Mouse (Mus musculus) retina, postnatal 1 day (tissue): Measurements from ENCODE around the gene Cntrob.
A peak's percentile ranks its signal among the peaks of the same experiment; 100 is the strongest.
"Not testable (repeated sequence)": the region's sequence is repeated elsewhere in the genome, so short reads cannot be mapped to it uniquely, and the experiment has no call there.

Experiments used
- DNase-seq: peaks from one replicate; pipeline ENCODE4 v3.0.0-alpha.2; 2012

Gene Cntrob

GRCm38 (mm10) chr11:69340161-69341131 is 16.9 kb upstream of the Cntrob start, which contains the start of gene Rnf227:
Gene Rnf227, plus strand, starts transcription at chr11:69340461.
- DNase-seq, result peak; percentile 91

- no peak for DNase-seq
Observed at GRCm38 (mm10) chr11:69334796-69335195, 11.2 kb upstream of the Cntrob start.

DNA sequence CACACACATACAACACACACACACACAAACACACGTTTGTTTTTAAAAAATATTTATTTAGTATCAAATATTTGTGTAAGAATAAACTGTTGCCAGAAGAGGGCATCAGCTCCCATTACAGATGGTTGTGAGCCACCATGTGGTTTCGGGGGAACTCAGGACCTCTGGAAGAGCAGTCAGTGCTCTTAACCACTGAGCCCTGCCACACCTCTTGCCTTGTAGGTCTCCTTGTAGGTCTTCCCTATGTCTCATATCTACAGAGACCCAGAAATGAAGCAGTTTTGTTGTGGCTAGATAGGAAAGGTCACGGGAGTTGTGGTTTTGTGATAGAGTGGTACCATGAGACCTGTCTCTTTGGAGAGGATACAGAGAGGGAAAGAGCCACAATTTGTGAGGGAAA is 10.3 kb upstream of the Cntrob start:
- no peak for DNase-seq

DNA sequence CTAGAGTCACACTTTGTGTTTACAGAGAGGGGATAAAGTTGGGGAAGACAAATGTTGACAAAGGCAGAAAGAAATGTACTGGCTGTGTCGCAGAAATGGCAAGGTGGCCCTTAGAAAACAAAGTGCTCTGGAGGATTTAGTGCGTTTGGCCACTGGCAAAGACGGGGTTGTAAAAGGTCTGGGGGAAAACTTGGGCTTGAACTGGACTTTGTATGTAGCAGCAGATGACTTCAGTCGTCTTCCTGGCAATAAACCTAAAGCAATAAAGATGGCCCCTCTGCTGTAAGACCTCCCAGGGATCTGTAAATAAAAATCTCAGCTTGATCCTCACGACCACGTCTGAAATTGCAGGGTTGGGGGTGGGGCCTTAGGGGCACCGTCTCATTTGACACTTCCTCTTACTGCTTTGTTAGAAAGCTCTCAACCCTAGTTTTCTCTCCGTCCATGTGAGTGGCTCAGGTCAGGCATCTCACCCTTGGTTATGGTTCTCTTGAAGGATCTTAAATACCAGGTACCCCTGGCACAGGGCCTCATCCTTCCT is 9.2 kb upstream of the Cntrob start:
- no peak for DNase-seq

GRCm38 (mm10) chr11:69331929-69332405 is 8.4 kb upstream of the Cntrob start:
- DNase-seq, result peak; percentile 92

DNA sequence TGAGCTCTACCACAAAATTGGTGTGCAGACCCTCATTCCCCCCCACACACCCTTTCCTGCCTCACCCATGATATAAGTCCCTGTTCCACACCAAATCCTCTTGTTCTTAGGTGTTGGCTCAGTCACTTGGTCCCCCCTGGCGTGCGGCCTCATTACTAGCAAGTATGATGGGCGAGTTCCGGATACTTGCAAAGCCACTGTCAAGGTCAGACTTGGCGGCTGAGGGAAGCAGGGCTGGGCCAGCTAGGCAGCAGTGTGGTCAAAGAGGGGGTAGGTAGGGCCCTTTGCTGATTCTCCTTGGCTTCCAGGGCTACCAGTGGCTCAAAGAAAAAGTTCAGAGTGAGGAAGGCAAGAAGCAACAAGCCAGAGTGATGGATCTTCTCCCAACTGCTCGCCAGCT is 7.6 kb upstream of the Cntrob start:
- DNase-seq, result no peak

GRCm38 (mm10) chr11:69328517-69328916 is 4.9 kb upstream of the Cntrob start:
- no peak for DNase-seq

GRCm38 (mm10) chr11:69327648-69328047 is 4.1 kb upstream of the Cntrob start:
- DNase-seq, result no peak

GRCm38 (mm10) chr11:69327157-69327442 is 3.5 kb upstream of the Cntrob start:
- DNase-seq, result peak; percentile 38

DNA sequence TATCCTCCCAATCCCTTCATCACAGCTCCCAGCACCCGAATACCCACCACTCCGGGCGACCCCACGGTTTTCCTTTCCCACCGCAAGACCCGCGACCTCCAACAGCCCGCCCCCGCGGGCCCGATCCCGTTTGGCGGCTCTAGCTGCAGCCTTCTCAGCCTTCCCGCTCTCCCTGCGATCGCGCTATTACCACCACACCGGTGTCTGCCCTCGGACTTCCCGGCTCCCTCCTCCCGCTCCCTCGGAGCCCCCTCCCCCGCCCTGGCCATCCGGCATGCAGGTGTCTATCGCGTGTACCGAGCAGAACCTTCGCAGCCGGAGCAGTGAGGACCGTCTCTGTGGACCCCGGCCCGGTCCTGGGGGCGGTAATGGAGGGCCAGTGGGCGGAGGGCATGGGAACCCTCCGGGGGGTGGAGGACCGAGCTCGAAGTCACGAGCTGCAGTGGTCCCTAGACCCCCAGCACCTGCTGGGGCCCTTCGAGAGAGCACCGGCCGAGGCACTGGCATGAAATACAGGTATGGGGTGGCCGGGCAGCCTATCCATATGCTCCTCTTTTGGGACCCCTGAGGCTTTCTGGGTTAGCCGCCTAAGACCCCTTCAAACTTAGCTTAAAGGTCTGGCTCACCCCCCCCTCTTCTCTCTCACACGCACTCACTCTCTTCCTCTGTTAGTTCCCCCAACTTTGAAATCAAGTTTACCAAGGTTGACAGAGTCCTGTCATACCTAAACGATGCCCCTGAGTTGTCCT is 3.0 kb upstream of the Cntrob start:
- no peak for DNase-seq

DNA sequence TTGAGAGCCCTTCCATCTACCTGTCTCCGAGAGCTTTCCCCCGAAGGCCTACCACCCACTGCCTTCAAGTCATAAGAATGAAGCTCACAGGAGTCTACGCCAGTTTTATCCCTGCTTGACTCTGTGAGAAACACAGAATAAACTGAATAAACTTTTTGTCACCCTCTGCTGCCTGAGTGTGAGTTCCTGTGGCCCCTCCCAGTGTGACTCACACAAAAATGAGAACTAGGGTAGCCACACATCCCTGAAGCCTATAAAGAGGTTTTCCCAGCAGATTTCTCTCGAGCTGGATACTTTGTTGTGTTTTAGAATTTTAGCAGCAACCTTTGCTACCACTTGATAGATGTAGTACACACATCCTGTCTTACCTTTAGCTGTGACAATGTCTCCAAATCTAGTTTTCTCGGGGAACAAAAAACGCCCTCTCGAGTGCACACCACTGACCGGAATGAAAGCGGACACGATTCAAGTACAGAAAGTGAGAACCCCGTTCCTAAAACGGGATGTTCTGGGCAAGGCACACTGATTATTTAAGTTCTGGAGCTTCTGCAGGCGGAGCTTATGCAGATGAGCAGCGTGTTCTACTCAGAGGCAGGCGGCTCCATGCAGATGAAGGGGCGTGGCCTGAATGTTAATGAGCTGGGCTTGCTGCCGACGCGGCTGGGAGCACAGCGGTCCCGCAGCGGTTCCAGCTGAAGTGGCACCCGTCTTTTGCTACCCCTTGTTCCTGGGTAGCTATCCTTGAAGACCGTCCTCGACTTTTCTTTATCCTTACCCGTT is 2.2 kb upstream of the Cntrob start, which contains the start of gene Kcnab3:
Gene Kcnab3 (plus strand): TSS at position 631 of the 780 bp plus-strand sequence.
- peak; percentile 93 for DNase-seq

DNA sequence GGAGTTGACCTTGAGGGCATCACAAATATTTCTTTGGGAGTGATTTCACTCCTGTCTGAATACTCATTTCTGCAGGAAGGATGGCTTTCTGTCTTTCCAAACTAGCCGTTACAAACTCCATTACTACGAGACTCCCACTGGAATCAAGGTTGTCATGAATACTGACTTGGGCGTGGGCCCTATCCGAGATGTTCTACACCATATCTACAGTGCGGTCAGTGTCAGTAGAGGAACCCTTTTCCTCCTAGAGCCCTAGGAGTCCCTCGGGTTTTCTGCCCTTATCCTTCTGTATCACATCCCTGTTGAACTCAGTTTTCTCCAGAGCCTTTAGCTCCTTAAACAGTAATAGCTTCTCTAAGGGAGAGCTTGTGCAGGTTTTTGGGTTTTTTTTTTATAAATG is 1.2 kb upstream of the Cntrob start:
- no peak for DNase-seq

DNA sequence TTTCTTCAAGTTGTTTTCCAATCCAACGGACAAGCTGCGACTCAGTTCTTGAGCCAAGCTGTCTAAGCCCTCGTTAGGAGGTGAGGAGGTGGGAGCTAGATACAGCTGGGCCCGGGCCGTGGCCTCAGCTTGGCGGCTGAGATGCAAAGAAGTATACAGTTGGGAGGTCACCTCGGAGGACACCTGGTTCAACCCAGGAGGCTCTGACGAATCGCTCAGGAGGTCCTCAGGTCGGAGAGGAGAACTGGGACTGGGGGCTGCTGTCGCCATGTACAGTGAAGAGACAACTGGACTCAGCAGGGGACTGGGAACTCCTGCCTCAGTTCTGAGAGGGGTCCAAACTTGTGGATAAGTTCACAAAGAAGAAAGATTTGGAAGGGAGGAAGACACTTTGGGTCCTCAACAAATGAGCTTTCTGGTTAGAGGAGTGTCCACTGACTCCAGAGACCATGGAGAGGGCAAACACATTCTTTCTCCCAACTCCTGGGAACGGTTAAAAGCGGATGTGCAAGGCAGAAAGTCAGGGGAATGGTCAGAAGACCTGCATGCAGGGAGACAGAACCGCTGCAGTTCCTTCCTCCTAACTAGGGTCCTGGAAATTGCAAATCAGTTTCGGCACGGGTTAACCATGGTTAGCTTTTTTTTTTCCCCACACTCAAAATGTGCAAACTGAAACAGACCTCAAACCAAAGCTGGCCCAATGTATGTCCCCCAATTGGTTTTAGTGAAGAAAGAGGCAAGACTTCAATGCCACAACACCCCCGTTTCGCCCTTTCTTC is 693 bp downstream of the Cntrob start:
- DNase-seq, result peak; percentile 29

DNA sequence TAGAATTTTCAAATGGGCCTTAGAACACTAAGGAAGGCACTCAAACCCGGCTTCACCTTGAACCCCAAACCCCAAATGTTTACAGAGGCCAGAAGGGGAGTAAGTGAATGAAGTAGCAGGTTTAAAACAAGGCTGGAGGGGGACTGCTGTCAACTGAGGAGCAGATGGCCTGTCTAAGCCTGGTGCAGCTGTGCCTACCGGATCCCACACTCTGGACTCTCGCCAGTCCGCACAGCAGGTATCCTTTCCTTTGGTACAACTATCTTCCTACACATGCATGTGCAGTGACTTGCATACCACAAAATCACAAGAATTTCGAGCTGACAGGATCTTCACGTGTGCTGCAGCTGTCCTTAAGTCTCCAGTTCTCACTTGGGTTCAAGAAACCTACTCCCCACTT is 1.6 kb downstream of the Cntrob start:
- peak; percentile 62 for DNase-seq

DNA sequence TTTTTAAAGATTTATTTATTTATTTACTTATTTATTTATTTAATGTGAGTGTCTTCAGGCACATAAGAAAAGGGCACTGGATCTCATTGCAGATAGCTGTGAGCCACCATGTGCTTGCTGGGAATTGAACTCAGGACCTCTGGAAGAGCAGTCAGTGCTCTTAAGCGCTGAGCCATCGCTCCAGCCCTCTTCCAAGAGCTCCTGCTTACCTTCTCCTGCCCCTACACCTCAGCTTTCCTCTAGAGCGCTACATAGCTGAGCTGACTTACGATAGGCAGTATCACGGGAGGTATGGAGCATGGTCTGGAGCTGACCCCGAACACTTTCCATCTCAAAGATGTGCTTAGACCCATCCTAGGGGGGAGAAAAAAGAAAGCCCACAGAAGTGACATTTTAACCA is 2.0 kb downstream of the Cntrob start:
- no peak for DNase-seq

GRCm38 (mm10) chr11:69318000-69318399 is 5.6 kb downstream of the Cntrob start:
- not testable (repeated sequence) for DNase-seq

GRCm38 (mm10) chr11:69316361-69316760 is 7.2 kb downstream of the Cntrob start:
- no peak for DNase-seq

GRCm38 (mm10) chr11:69311266-69311665 is 12.3 kb downstream of the Cntrob start:
- peak; percentile 63 for DNase-seq

DNA sequence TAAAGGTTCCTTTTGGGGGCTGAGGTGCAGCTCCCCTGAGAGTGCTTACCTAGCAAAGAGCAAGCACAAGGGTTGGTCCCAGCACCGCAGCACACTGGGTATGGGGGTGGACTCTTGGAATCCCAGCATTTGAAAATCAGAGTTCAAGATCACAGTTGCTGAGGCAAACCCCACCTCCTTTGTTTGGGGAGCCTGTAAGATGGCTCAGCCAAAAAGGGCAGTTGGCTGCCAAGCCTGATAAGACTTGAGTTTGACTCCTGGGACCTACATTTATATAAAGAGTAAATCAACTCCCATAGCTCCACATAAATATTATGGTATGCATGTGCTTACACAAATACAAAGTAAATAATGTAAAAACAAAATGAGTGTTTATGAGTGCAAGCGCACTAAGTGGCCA is 17.5 kb downstream of the Cntrob start:
- DNase-seq, result no peak

- DNase-seq, result no peak
Observed at GRCm38 (mm10) chr11:69305291-69305690, 18.3 kb downstream of the Cntrob start.

GRCm38 (mm10) chr11:69302817-69303216 is 20.8 kb downstream of the Cntrob start:
- DNase-seq, result no peak

- no peak for DNase-seq
Observed at GRCm38 (mm10) chr11:69298231-69298630, 25.3 kb downstream of the Cntrob start.
